Mouse (Mus musculus): ENCODE data around the gene Slfn3. TPM values are rescaled to one million over a fixed set of nuclear protein-coding genes. Genes with fewer than 3 reads are reported as not detected.
"Not testable (repeated sequence)": the region's sequence is repeated elsewhere in the genome, so short reads cannot be mapped to it uniquely, and the experiment has no call there.

The Slfn3 gene
- total RNA-seq (2021) = under 1 TPM; 0.14 to 0.42 TPM

GRCm38 (mm10) chr11:83191134-83191893 is at the start of gene Slfn3:
TSS of gene Slfn3 (plus strand) at chr11:83191330.
- no peak for DNase-seq (ENCODE audit: extremely low spot score in 1 of 2, low spot score in 1 of 2)

GRCm38 (mm10) chr11:83148939-83149338 is 42.2 kb upstream of the Slfn3 start:
- DNase-seq (ENCODE audit: extremely low spot score in 1 of 2, low spot score in 1 of 2) = not testable (repeated sequence)

- DNase-seq (ENCODE audit: extremely low spot score in 1 of 2, low spot score in 1 of 2) = no peak
These were observed 16.1 kb upstream of the Slfn3 start, which contains the start of gene Slfn4 for GRCm38 (mm10) chr11:83174948-83175539. TSS of gene Slfn4 (plus strand) at chr11:83175186.

GRCm38 (mm10) chr11:83192001-83192400 is 871 bp downstream of the Slfn3 start:
- no peak for DNase-seq (ENCODE audit: extremely low spot score in 1 of 2, low spot score in 1 of 2)

- DNase-seq (ENCODE audit: extremely low spot score in 1 of 2, low spot score in 1 of 2) = no peak
These were observed 13.9 kb downstream of the Slfn3 start for GRCm38 (mm10) chr11:83205002-83205401.

- DNase-seq (ENCODE audit: extremely low spot score in 1 of 2, low spot score in 1 of 2) = no peak
These were observed 25.0 kb downstream of the Slfn3 start for GRCm38 (mm10) chr11:83216119-83216518.

GRCm38 (mm10) chr11:83221328-83221877 is 30.3 kb downstream of the Slfn3 start:
- no peak for DNase-seq (ENCODE audit: extremely low spot score in 1 of 2, low spot score in 1 of 2)

- DNase-seq (ENCODE audit: extremely low spot score in 1 of 2, low spot score in 1 of 2) = no peak
These were observed 32.2 kb downstream of the Slfn3 start for GRCm38 (mm10) chr11:83223367-83223766.

GRCm38 (mm10) chr11:83223793-83224192 is 32.7 kb downstream of the Slfn3 start:
- DNase-seq (ENCODE audit: extremely low spot score in 1 of 2, low spot score in 1 of 2) = not testable (repeated sequence)

GRCm38 (mm10) chr11:83224217-83224616 is 33.1 kb downstream of the Slfn3 start:
- DNase-seq (ENCODE audit: extremely low spot score in 1 of 2, low spot score in 1 of 2) = no peak

- DNase-seq (ENCODE audit: extremely low spot score in 1 of 2, low spot score in 1 of 2) = no peak
These were observed 33.6 kb downstream of the Slfn3 start for GRCm38 (mm10) chr11:83224750-83225149.

- no peak for DNase-seq (ENCODE audit: extremely low spot score in 1 of 2, low spot score in 1 of 2)
These were observed 34.3 kb downstream of the Slfn3 start for GRCm38 (mm10) chr11:83225371-83225960.

GRCm38 (mm10) chr11:83227926-83228723 is 37.0 kb downstream of the Slfn3 start:
- no peak for DNase-seq (ENCODE audit: extremely low spot score in 1 of 2, low spot score in 1 of 2)

GRCm38 (mm10) chr11:83230966-83231365 is 39.8 kb downstream of the Slfn3 start:
- DNase-seq (ENCODE audit: extremely low spot score in 1 of 2, low spot score in 1 of 2) = no peak

- not testable (repeated sequence) for DNase-seq (ENCODE audit: extremely low spot score in 1 of 2, low spot score in 1 of 2)
These were observed 42.5 kb downstream of the Slfn3 start for GRCm38 (mm10) chr11:83233621-83234020.

GRCm38 (mm10) chr11:83237390-83237789 is 46.3 kb downstream of the Slfn3 start:
- DNase-seq (ENCODE audit: extremely low spot score in 1 of 2, low spot score in 1 of 2) = not testable (repeated sequence)

GRCm38 (mm10) chr11:83238389-83238788 is 47.3 kb downstream of the Slfn3 start:
- DNase-seq (ENCODE audit: extremely low spot score in 1 of 2, low spot score in 1 of 2) = no peak

GRCm38 (mm10) chr11:83239811-83240210 is 48.7 kb downstream of the Slfn3 start:
- no peak for DNase-seq (ENCODE audit: extremely low spot score in 1 of 2, low spot score in 1 of 2)

- not testable (repeated sequence) for DNase-seq (ENCODE audit: extremely low spot score in 1 of 2, low spot score in 1 of 2)
These were observed 66.1 kb downstream of the Slfn3 start for GRCm38 (mm10) chr11:83257211-83257610.

GRCm38 (mm10) chr11:83262673-83263072 is 71.5 kb downstream of the Slfn3 start:
- DNase-seq (ENCODE audit: extremely low spot score in 1 of 2, low spot score in 1 of 2) = no peak

Measured in layer of hippocampus, postnatal 25 days (tissue).